Mouse (Mus musculus) erythroblast, embryonic 14.5 days (primary cell): ENCODE results near the gene Strap. TPM values are rescaled to one million over a fixed set of nuclear protein-coding genes. Genes with fewer than 3 reads are reported as not detected.

Experiments used
- H3K27me3 ChIP-seq: 2 replicates; pipeline ENCODE4 v1.6.1; 2012; ENCODE audit warnings: inconsistent platforms; ENCODE audit not compliant: control insufficient read depth
- H3K36me3 ChIP-seq: 2 replicates; pipeline ENCODE4 v1.6.1; 2012; ENCODE audit warnings: mild to moderate bottlenecking, inconsistent platforms; ENCODE audit not compliant: control insufficient read depth
- H3K4me1 ChIP-seq: 2 replicates; pipeline ENCODE4 v1.6.1; 2012; ENCODE audit warnings: inconsistent platforms; ENCODE audit not compliant: control insufficient read depth
- H3K4me3 ChIP-seq: replicated peaks from 2 replicates; pipeline ENCODE3; 2012; ENCODE audit warnings: moderate library complexity, mild to moderate bottlenecking, inconsistent platforms
- H3K9me3 ChIP-seq: 2 replicates; pipeline ENCODE4 v1.6.1; 2012; ENCODE audit warnings: low read length, inconsistent platforms, mixed read lengths; ENCODE audit not compliant: control insufficient read depth
- GATA1 ChIP-seq: IDR thresholded peaks from 2 replicates; pipeline ENCODE4 v1.6.1; 2012; ENCODE audit warnings: low read length, inconsistent platforms, mixed read lengths
- TAL1 ChIP-seq: IDR thresholded peaks from 3 replicates; pipeline ENCODE4 v1.6.1; 2012; ENCODE audit warnings: low read length, inconsistent platforms, mixed read lengths
- polyA plus RNA-seq: library from polyadenylated mRNA; stranded (reverse); fragments of >175 nt; gene quantifications from 2 replicates; pipeline ENCODE4 v1.2.3, GENCODE M21; 2012

Gene Strap
- polyA plus RNA-seq, 1 experiment = 1.6 TPM

- Histone ChIP-seq H3K4me3 (no peak overlapping the region), H3K27me3 (no peaks in the 10 kb centered on the region), H3K4me1 (peaks cover 30% of the 10 kb centered on the region), H3K9me3 (no peaks in the 10 kb centered on the region), H3K36me3 (peaks cover 68% of the 10 kb centered on the region)
- TF ChIP-seq TAL1 = no peak
- TF ChIP-seq GATA1 = no peak
These were observed 16.8 kb downstream of the Strap start for GRCm38 (mm10) chr6:137751551-137752274.

GRCm38 (mm10) chr6:137752275-137752655 lies 17.4 kb downstream of the Strap start:
- Histone ChIP-seq H3K9me3 (no peaks in the 10 kb centered on the region), H3K27me3 (no peaks in the 10 kb centered on the region), H3K4me1 (peaks cover 30% of the 10 kb centered on the region), H3K36me3 (peaks cover 62% of the 10 kb centered on the region), H3K4me3 (no peak overlapping the region)
- TF ChIP-seq GATA1 (no peak), TAL1 (no peak)

GRCm38 (mm10) chr6:137754056-137754856 lies 19.4 kb downstream of the Strap start, which contains the start of gene Dera:
TSS of gene Dera (plus strand) at chr6:137754546.
- peak within 1 kb of the TSS; percentile 76 for H3K4me3 ChIP-seq
- peaks cover 30% of the 10 kb centered on the region for H3K4me1 ChIP-seq
- no peak for TF ChIP-seq TAL1
- TF ChIP-seq GATA1 = no peak
- peaks cover 42% of the 10 kb centered on the region for H3K36me3 ChIP-seq
- H3K9me3 ChIP-seq = no peaks in the 10 kb centered on the region
- no peaks in the 10 kb centered on the region for H3K27me3 ChIP-seq

GRCm38 (mm10) chr6:137754857-137755232 lies 20.0 kb downstream of the Strap start:
- Histone ChIP-seq H3K27me3 (no peaks in the 10 kb centered on the region), H3K4me3 (peak overlapping the region; percentile 76), H3K36me3 (peaks cover 36% of the 10 kb centered on the region), H3K9me3 (no peaks in the 10 kb centered on the region), H3K4me1 (peaks cover 30% of the 10 kb centered on the region)
- TF ChIP-seq TAL1 (no peak), GATA1 (no peak)

- Histone ChIP-seq H3K4me1 (peaks cover 30% of the 10 kb centered on the region), H3K27me3 (no peaks in the 10 kb centered on the region), H3K9me3 (no peaks in the 10 kb centered on the region), H3K36me3 (peaks cover 22% of the 10 kb centered on the region), H3K4me3 (no peak overlapping the region)
- TF ChIP-seq GATA1 (no peak), TAL1 (no peak)
These were observed 21.4 kb downstream of the Strap start for GRCm38 (mm10) chr6:137756310-137756709.

GRCm38 (mm10) chr6:137757891-137758290 lies 23.0 kb downstream of the Strap start:
- Histone ChIP-seq H3K27me3 (no peaks in the 10 kb centered on the region), H3K4me3 (no peak overlapping the region), H3K36me3 (peaks cover 8% of the 10 kb centered on the region), H3K4me1 (peaks cover 24% of the 10 kb centered on the region), H3K9me3 (no peaks in the 10 kb centered on the region)
- TF ChIP-seq TAL1 (no peak), GATA1 (no peak)

GRCm38 (mm10) chr6:137759681-137760080 lies 24.8 kb downstream of the Strap start:
- H3K4me3 ChIP-seq = no peak overlapping the region
- H3K9me3 ChIP-seq = no peaks in the 10 kb centered on the region
- no peaks in the 10 kb centered on the region for H3K27me3 ChIP-seq
- no peaks in the 10 kb centered on the region for H3K36me3 ChIP-seq
- TF ChIP-seq TAL1 = no peak
- TF ChIP-seq GATA1 = no peak
- peaks cover 14% of the 10 kb centered on the region for H3K4me1 ChIP-seq

GRCm38 (mm10) chr6:137760966-137761365 lies 26.1 kb downstream of the Strap start:
- peaks cover 2% of the 10 kb centered on the region; the same call in 1 of the 2 replicates for H3K4me1 ChIP-seq
- no peaks in the 10 kb centered on the region for H3K27me3 ChIP-seq
- H3K4me3 ChIP-seq = no peak overlapping the region
- no peaks in the 10 kb centered on the region for H3K36me3 ChIP-seq
- TF ChIP-seq GATA1 = no peak
- H3K9me3 ChIP-seq = no peaks in the 10 kb centered on the region

- H3K9me3 ChIP-seq = no peaks in the 10 kb centered on the region
- H3K27me3 ChIP-seq = no peaks in the 10 kb centered on the region
- no peak overlapping the region for H3K4me3 ChIP-seq
- TF ChIP-seq GATA1 (no peak), TAL1 (no peak)
- no peaks in the 10 kb centered on the region for H3K4me1 ChIP-seq
- H3K36me3 ChIP-seq = no peaks in the 10 kb centered on the region
These were observed 29.8 kb downstream of the Strap start for GRCm38 (mm10) chr6:137764572-137765210.
